Mouse (Mus musculus): ENCODE data around the gene Arnt. TPM values are rescaled to one million over a fixed set of nuclear protein-coding genes. Genes with fewer than 3 reads are reported as not detected.

The Arnt gene
- polyA plus RNA-seq, 1 experiment = 27.0 TPM

GRCm38 (mm10) chr3:95457758-95458157 is 23.6 kb downstream of the Arnt start:
- DNase-seq (ENCODE audit: low read depth) = no peak

GRCm38 (mm10) chr3:95459381-95459780 is 25.2 kb downstream of the Arnt start:
- peak; percentile 17 for DNase-seq (ENCODE audit: low read depth)

GRCm38 (mm10) chr3:95463852-95464251 is 29.7 kb downstream of the Arnt start:
- no peak for DNase-seq (ENCODE audit: low read depth)

- no peak for DNase-seq (ENCODE audit: low read depth)
Observed at GRCm38 (mm10) chr3:95478966-95479365, 44.8 kb downstream of the Arnt start.

- no peak for DNase-seq (ENCODE audit: low read depth)
Observed at GRCm38 (mm10) chr3:95486421-95486820, 52.2 kb downstream of the Arnt start.

- no peak for DNase-seq (ENCODE audit: low read depth)
Observed at GRCm38 (mm10) chr3:95488679-95489078, 54.5 kb downstream of the Arnt start.

GRCm38 (mm10) chr3:95490238-95490637 is 56.0 kb downstream of the Arnt start:
- no peak for DNase-seq (ENCODE audit: low read depth)

GRCm38 (mm10) chr3:95494342-95494741 is 60.2 kb downstream of the Arnt start:
- no peak for DNase-seq (ENCODE audit: low read depth)

- DNase-seq (ENCODE audit: low read depth) = no peak
Observed at GRCm38 (mm10) chr3:95498229-95498628, 64.0 kb downstream of the Arnt start.

- no peak for DNase-seq (ENCODE audit: low read depth)
Observed at GRCm38 (mm10) chr3:95499024-95499423, 64.8 kb downstream of the Arnt start, which contains the start of gene Ctsk. Gene Ctsk (plus strand): TSS chr3:95499256.

GRCm38 (mm10) chr3:95499496-95500140 is 65.4 kb downstream of the Arnt start:
- no peak for DNase-seq (ENCODE audit: low read depth)

- DNase-seq (ENCODE audit: low read depth) = no peak
Observed at GRCm38 (mm10) chr3:95502312-95502711, 68.1 kb downstream of the Arnt start.

GRCm38 (mm10) chr3:95509348-95509747 is 75.2 kb downstream of the Arnt start:
- no peak for DNase-seq (ENCODE audit: low read depth)

- DNase-seq (ENCODE audit: low read depth) = no peak
Observed at GRCm38 (mm10) chr3:95511611-95512180, 77.5 kb downstream of the Arnt start.

GRCm38 (mm10) chr3:95516614-95517041 is 82.4 kb downstream of the Arnt start:
- no peak for DNase-seq (ENCODE audit: low read depth)

GRCm38 (mm10) chr3:95517493-95517898 is 83.3 kb downstream of the Arnt start:
- DNase-seq (ENCODE audit: low read depth) = peak; percentile 14

- DNase-seq (ENCODE audit: low read depth) = no peak
Observed at GRCm38 (mm10) chr3:95518891-95519290, 84.7 kb downstream of the Arnt start.

- no peak for DNase-seq (ENCODE audit: low read depth)
Observed at GRCm38 (mm10) chr3:95519315-95519714, 85.1 kb downstream of the Arnt start.

- DNase-seq (ENCODE audit: low read depth) = no peak
Observed at GRCm38 (mm10) chr3:95520100-95520499, 85.9 kb downstream of the Arnt start.

- no peak for DNase-seq (ENCODE audit: low read depth)
Observed at GRCm38 (mm10) chr3:95521168-95521567, 87.0 kb downstream of the Arnt start.

- no peak for DNase-seq (ENCODE audit: low read depth)
Observed at GRCm38 (mm10) chr3:95523662-95524061, 89.5 kb downstream of the Arnt start.

GRCm38 (mm10) chr3:95524673-95525072 is 90.5 kb downstream of the Arnt start:
- no peak for DNase-seq (ENCODE audit: low read depth)

- no peak for DNase-seq (ENCODE audit: low read depth)
Observed at GRCm38 (mm10) chr3:95526111-95526510, 91.9 kb downstream of the Arnt start.
